Mouse (Mus musculus) embryonic facial prominence, embryonic 11.5 days (tissue): ENCODE measurements around the gene Med11. TPM values are rescaled to one million over a fixed set of nuclear protein-coding genes. Genes with fewer than 3 reads are reported as not detected.
A peak's percentile ranks its signal among the peaks of the same experiment; 100 is the strongest.

Source experiments
- ATAC-seq: fragments of 200-750 bp; cut with Nextera tagmentation; replicated peaks from 2 replicates; pipeline ENCODE4 v1.8.0; 2017; ENCODE audit warnings: low read depth; ENCODE audit not compliant: insufficient number of reproducible peaks, low FRiP score, low TSS enrichment
- DNase-seq: peaks from one replicate; pipeline ENCODE4 v3.0.0-alpha.2; 2015; ENCODE audit warnings: low spot score
- H3K27ac ChIP-seq: fragments of 300-500 bp; sonication (generic); replicated peaks from 2 replicates; pipeline ENCODE4 v1.5.1; 2014; ENCODE audit warnings: mild to moderate bottlenecking, low read depth, low read length, control low read depth
- H3K27me3 ChIP-seq: fragments of 300-500 bp; sonication (generic); 2 replicates; pipeline ENCODE4 v1.6.1; 2014; ENCODE audit warnings: mild to moderate bottlenecking, low read length, moderate library complexity, mixed read lengths; ENCODE audit not compliant: control insufficient read depth, insufficient read depth
- H3K36me3 ChIP-seq: fragments of 300-500 bp; sonication (generic); replicated peaks from 2 replicates; pipeline ENCODE4 v1.6.1; 2014; ENCODE audit warnings: low read depth, mild to moderate bottlenecking, low read length, moderate library complexity, mixed read lengths; ENCODE audit not compliant: control insufficient read depth, insufficient read depth
- H3K4me1 ChIP-seq: fragments of 300-500 bp; sonication (generic); 2 replicates; pipeline ENCODE4 v1.6.1; 2014; ENCODE audit warnings: low read length, mixed read lengths; ENCODE audit not compliant: control insufficient read depth, insufficient read depth
- H3K4me2 ChIP-seq: fragments of 300-500 bp; sonication (generic); 2 replicates; pipeline ENCODE4 v1.6.1; 2014; ENCODE audit warnings: low read depth, mild to moderate bottlenecking, control low read depth, low read length, moderate library complexity
- H3K4me3 ChIP-seq: fragments of 300-500 bp; sonication (generic); 2 replicates; pipeline ENCODE4 v1.5.1; 2014; ENCODE audit warnings: low read depth, low read length, control low read depth
- H3K9ac ChIP-seq: fragments of 300-500 bp; sonication (generic); replicated peaks from 2 replicates; pipeline ENCODE4 v1.6.1; 2014; ENCODE audit warnings: mild to moderate bottlenecking, control low read depth, low read length
- H3K9me3 ChIP-seq: fragments of 300-500 bp; sonication (generic); replicated peaks from 2 replicates; pipeline ENCODE4 v1.6.1; 2016; ENCODE audit warnings: mild to moderate bottlenecking, low read length, inconsistent platforms, mixed read lengths; ENCODE audit not compliant: control insufficient read depth
- WGBS: fragments of 180-500 bp; shearing (Covaris S2); extraction: QIAGEN DNeasy Blood & Tissue Kit; methylation state at CpG from one replicate; pipeline ENCODE4 v1.1.7; 2014; 5-methylcytosine and 5-hydroxymethylcytosine counted together
- polyA plus RNA-seq: library from polyadenylated mRNA; unstranded; fragments of >200 nt; fragmentation: Nextera tagmentation; extraction: Ambion mirVana; gene quantifications from 2 replicates; pipeline ENCODE4 v1.2.1, GENCODE M21; 2014

Gene Med11
- polyA plus RNA-seq, 1 experiment from 2014 or later = 38.7 TPM

DNA sequence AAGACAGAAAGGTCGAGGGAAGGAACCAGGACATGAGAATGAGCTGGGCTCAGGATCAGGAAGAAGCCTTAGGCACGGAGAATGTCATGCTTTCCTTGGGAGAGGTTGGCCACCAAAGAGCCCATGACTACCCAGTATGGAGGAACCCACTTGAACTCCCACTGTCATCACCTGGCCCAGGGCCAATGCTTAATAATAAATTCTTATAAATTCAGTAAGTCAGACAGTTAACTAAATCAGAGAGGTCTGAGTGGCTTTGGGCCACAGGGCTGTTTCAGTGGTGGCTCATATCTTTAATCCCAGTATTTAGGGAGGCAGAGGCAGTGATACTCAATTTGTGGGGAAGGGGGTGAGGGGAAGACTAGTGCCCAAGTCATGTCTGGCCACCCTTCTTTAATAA lies 793 bp upstream of the Med11 start:
- no peak overlapping the region for H3K4me2 ChIP-seq
- H3K27ac ChIP-seq = no peak overlapping the region
- 82% methylated on average over 2 of the region's 2 CpGs for WGBS
- no peak for ATAC-seq
- H3K36me3 ChIP-seq = no peaks in the 10 kb centered on the region
- no peak overlapping the region for H3K9ac ChIP-seq
- H3K4me3 ChIP-seq = no peak overlapping the region
- no peaks in the 10 kb centered on the region for H3K9me3 ChIP-seq
- DNase-seq = no peak
- no peaks in the 10 kb centered on the region for H3K4me1 ChIP-seq
- no peaks in the 10 kb centered on the region for H3K27me3 ChIP-seq

DNA sequence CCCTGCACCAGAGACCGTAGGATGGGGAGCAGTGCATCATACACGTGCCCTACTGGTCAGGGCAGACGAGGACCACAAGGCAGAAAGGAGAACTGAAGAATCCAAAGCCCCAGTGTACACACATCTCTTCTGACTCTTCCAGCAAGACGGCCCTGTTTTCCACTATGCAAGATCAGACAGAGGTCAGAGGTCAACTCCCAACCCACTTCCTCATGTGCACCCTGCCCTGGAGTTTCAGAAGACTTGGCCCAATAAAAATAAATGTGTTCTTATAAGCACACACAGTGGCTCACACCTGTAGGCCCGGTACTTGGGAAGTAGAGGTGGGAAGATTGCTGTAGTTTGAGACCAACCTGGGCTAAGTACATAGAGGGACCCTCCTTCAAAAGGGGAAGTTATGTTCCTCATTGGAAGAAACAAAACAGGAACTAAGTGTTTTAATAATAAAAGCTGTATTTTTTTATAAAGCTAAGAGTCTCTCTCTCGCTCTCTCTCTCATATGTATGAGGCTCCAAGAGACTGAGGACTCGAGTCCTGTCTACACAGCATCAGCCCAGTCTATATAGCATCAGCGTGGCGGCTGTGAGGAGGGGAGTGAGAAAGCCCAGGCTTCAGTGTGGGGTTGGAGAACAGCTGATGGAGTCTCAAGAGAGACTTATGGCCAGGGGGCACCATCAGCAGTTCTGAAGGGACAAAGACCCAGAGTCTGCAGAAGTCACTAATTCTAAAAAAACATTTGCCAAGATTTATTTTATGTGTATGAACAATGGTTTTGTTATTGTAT lies 1.7 kb downstream of the Med11 start:
- H3K27ac ChIP-seq = no peak overlapping the region
- H3K9ac ChIP-seq = no peak overlapping the region
- no peak overlapping the region for H3K4me2 ChIP-seq
- DNase-seq = no peak
- peaks cover under 1% of the 10 kb centered on the region for H3K27me3 ChIP-seq
- ATAC-seq = no peak; the same call in 1 of the 2 replicates
- no peaks in the 10 kb centered on the region for H3K4me1 ChIP-seq
- no peaks in the 10 kb centered on the region for H3K36me3 ChIP-seq
- H3K4me3 ChIP-seq = no peak overlapping the region
- no peaks in the 10 kb centered on the region for H3K9me3 ChIP-seq
- 85% methylated on average over 9 of the region's 9 CpGs for WGBS

DNA sequence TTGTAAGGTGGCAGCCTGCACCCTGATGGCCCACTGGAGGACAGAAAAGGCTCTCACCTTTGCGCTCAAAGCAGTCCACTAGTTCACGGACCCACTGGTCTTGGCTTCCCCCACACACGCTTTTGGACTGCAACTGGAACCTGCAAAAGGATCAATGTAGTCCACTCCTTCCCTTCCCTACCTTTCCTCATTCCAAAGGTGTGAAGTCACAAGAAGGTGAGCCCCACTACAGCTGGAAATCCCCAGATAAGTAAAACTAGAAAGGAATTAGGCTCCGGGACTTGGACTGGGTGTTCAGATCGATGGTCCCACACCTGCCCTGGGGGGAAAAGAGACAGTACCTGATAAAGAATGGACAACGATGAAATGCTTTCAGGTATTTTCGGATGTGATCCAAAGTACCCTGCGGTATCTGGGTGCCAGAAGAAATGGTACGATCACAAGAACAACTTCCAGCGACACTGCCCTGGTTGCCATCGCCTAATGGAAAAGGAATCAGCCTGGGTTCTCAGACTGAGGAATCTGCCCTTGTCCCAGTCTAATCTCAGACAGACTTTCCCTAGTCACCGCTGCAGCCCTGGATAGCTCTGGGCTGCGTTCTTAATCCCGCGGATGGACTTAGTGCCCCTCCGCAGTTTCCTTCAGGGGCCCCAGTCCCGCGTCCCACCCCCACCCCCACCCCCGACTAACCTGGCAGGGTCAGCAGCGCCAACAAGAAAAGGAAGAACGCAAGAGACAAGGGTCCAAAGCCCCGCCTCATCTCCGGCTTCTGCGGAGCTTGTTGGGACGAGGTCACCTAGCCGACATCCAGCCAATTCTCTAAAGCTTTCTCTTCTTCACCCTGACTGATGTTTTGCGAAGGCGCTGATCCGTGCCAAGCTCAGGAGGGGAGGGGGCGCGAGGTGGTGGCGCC lies 7.2 kb downstream of the Med11 start, which contains the start of gene Zmynd15:
Gene Zmynd15 (plus strand): TSS at position 746 of the 913 bp plus-strand sequence.
- H3K9ac ChIP-seq = peak within 1 kb of the TSS; percentile 63
- H3K27me3 ChIP-seq = peaks cover 18% of the 10 kb centered on the region
- no peaks in the 10 kb centered on the region for H3K4me1 ChIP-seq
- peak within 1 kb of the TSS; percentile 48 for H3K4me3 ChIP-seq
- H3K4me2 ChIP-seq = peak within 1 kb of the TSS; percentile 84
- no peaks in the 10 kb centered on the region for H3K36me3 ChIP-seq
- no peaks in the 10 kb centered on the region for H3K9me3 ChIP-seq
- ATAC-seq (no peak), DNase-seq (peak; percentile 17)
- no peak within 1 kb of the TSS for H3K27ac ChIP-seq
- WGBS = 24% methylated on average over 27 of the region's 32 CpGs

DNA sequence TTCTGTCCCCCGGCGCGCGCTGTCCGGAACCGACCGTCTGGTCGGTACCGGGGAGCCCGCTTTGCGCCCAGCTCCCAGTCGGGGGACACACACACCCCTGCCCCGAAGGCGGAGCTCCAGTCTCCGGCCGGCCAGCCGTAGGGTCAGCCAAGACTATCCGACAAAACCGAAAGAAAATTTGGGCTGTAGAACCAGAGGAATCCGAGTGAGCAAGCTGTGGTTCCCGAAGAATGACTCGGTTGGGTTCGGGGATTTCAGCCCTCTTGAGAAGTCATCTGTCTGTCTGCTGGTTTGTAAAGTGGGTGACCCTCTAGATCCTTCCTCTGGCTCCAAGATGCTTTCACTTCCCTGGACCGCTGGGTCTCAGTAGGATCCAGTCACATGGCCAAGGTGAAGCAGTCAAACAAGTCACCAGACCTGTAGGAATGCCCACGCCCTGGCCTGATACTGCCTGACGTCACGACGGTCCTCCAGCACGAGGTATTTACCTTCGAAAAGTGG lies 7.9 kb downstream of the Med11 start, which contains the start of gene Cxcl16:
Gene Cxcl16 (minus strand): TSS at position 384 of the 501 bp plus-strand sequence.
- Histone ChIP-seq H3K4me2 (peak within 1 kb of the TSS; percentile 84), H3K4me1 (no peaks in the 10 kb centered on the region), H3K27ac (no peak within 1 kb of the TSS), H3K27me3 (peaks cover 21% of the 10 kb centered on the region), H3K36me3 (no peaks in the 10 kb centered on the region), H3K9ac (peak within 1 kb of the TSS; percentile 63), H3K9me3 (no peaks in the 10 kb centered on the region), H3K4me3 (peak within 1 kb of the TSS; percentile 48)
- 5% methylated on average over 30 of the region's 30 CpGs for whole genome bisulfite sequencing
- ATAC-seq (no peak), DNase-seq (peak; percentile 23)

- H3K4me1 ChIP-seq = no peaks in the 10 kb centered on the region; the same call in 1 of the 2 replicates
- no peak for DNase-seq
- 74% methylated on average over 5 of the region's 5 CpGs for WGBS
- H3K27me3 ChIP-seq = peaks cover 24% of the 10 kb centered on the region
- no peak overlapping the region for H3K4me2 ChIP-seq
- no peaks in the 10 kb centered on the region for H3K9me3 ChIP-seq
- no peak overlapping the region for H3K27ac ChIP-seq
- no peak for ATAC-seq
- H3K36me3 ChIP-seq = no peaks in the 10 kb centered on the region
- no peak overlapping the region for H3K9ac ChIP-seq
- no peak overlapping the region for H3K4me3 ChIP-seq
These were observed 12.3 kb downstream of the Med11 start for GRCm38 (mm10) chr11:70463970-70464369.

- Histone ChIP-seq H3K27ac (no peak overlapping the region), H3K4me1 (no peaks in the 10 kb centered on the region; the same call in 1 of the 2 replicates), H3K4me3 (no peak overlapping the region), H3K4me2 (peak overlapping the region; percentile 2; the same call in 1 of the 2 replicates), H3K36me3 (no peaks in the 10 kb centered on the region), H3K9ac (peak overlapping the region; percentile 2; the same call in 1 of the 2 replicates), H3K9me3 (no peaks in the 10 kb centered on the region), H3K27me3 (peaks cover 18% of the 10 kb centered on the region)
- ATAC-seq = no peak
- 22% methylated on average over 16 of the region's 16 CpGs for WGBS
- peak; percentile 6 for DNase-seq
These were observed 13.5 kb downstream of the Med11 start for GRCm38 (mm10) chr11:70465211-70465610.

- Histone ChIP-seq H3K27ac (no peak overlapping the region), H3K4me3 (0 out of 2 replicates have a peak overlapping the region, but pooled peaks have one; percentile 17), H3K27me3 (peaks cover 13% of the 10 kb centered on the region), H3K9me3 (no peaks in the 10 kb centered on the region), H3K9ac (peak overlapping the region; percentile 37), H3K4me1 (no peaks in the 10 kb centered on the region; the same call in 1 of the 2 replicates), H3K36me3 (no peaks in the 10 kb centered on the region), H3K4me2 (peak overlapping the region; percentile 35)
- ATAC-seq (no peak), DNase-seq (peak; percentile 15)
- 12% methylated on average over 23 of the region's 23 CpGs for WGBS
These were observed 14.1 kb downstream of the Med11 start for GRCm38 (mm10) chr11:70465824-70466223.
